Mouse (Mus musculus): ENCODE data around the gene Eif3i. TPM values are rescaled to one million over a fixed set of nuclear protein-coding genes. Genes with fewer than 3 reads are reported as not detected.
"Not testable (repeated sequence)": the region's sequence is repeated elsewhere in the genome, so short reads cannot be mapped to it uniquely, and the experiment has no call there.

Eif3i gene
- total and polyA plus RNA-seq, 3 experiments: 446 to 753 (median 667) TPM

DNA sequence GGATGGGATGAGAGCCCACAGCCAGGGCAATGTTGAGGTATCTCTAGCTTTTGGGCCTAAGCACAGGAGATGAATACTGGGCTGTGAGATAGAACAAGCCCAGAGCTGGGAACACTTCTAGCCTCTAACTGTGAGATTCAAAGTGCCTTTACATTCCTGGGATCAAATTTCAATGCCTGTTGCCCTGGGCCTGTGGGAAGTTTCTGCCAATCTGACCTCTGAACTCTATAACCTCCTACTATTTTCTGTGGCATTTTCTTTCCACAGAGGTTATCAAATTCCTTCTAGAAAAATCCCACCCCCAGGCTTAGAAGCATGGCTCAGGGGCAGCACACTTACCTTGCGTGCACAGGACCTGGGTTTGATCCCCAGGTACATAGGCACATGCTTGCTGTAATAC is 50.2 kb downstream of the Eif3i start:
- Histone ChIP-seq H3K4me2 (ENCODE audit: insufficient read depth, low read depth, poor library complexity, severe bottlenecking) (no peak overlapping the region), H3K9ac (ENCODE audit: insufficient read depth, low read depth) (no peak overlapping the region), H3K27me3 (replicated peaks) (no peaks in the 10 kb centered on the region), H3K4me3 (replicated peaks in 1 of 3; ENCODE audit: low read depth in 2 of 3, low read length in 2 of 3, poor library complexity in 1 of 3) (no peak overlapping the region), H3K27ac (ENCODE audit: insufficient read depth, low read depth) (no peak overlapping the region), H3K79me2 (replicated peaks; ENCODE audit: control insufficient read depth, extremely low read depth, insufficient read depth, poor library complexity, severe bottlenecking) (no peaks in the 10 kb centered on the region), H3K4me1 (ENCODE audit: control insufficient read depth in 1 of 2, insufficient read depth in 2 of 2) (peaks cover 0 to 8% of the 10 kb centered on the region in 2 experiments; a peak in 3 of 4 replicates), H3K36me3 (replicated peaks in 1 of 2; ENCODE audit: control insufficient read depth in 1 of 2, insufficient read depth in 1 of 2, low read length in 1 of 2) (peaks cover 28 to 62% of the 10 kb centered on the region in 2 experiments), H3K9me3 (replicated peaks; ENCODE audit: low read length) (peaks cover 2% of the 10 kb centered on the region)
- no peak for DNase-seq (ENCODE audit: extremely low read depth)
- in situ Hi-C loops (cut with MboI; ENCODE audit: low pct_ligation_motif_present, low pct_unique_long_range_greater_than_20kb, low sequenced_read_pairs) (loop anchor here (5.0 kb wide), 1 partner anchor 57 kb away; no protein-coding TSS in a partner anchor), dilution Hi-C loops (cut with MboI; ENCODE audit: extremely low pct_ligation_motif_present, extremely low pct_unique_long_range_greater_than_20kb, low sequenced_read_pairs) (no loop called here)
- TF ChIP-seq ETS1 (conservative IDR thresholded peaks at IDR 0.05; ENCODE audit: low read depth, low read length) (no peak), JUND (conservative IDR thresholded peaks at IDR 0.05; ENCODE audit: low read depth, low read length) (no peak), MXI1 (IDR thresholded peaks at IDR 0.05; ENCODE audit: low read depth, low read length) (no peak), ELF1 (IDR thresholded peaks at IDR 0.05; ENCODE audit: low read depth, low read length) (no peak), MYC (IDR thresholded peaks at IDR 0.05; ENCODE audit: low read depth, low read length) (no peak), IRF4 (IDR thresholded peaks at IDR 0.05; ENCODE audit: low read depth, low read length) (no peak), ZNF384 (IDR thresholded peaks at IDR 0.05; ENCODE audit: low read depth, low read length) (no peak), POLR2AphosphoS2 (IDR thresholded peaks at IDR 0.05; ENCODE audit: low read depth, low read length) (no peak), NELFE (IDR thresholded peaks at IDR 0.05; ENCODE audit: low read depth, low read length) (no peak), UBTF (IDR thresholded peaks at IDR 0.05; ENCODE audit: low read depth, low read length) (no peak), POLR2A (IDR thresholded peaks at IDR 0.05; ENCODE audit: low read depth, low read length) (no peak), ZMIZ1 (IDR thresholded peaks at IDR 0.05; ENCODE audit: low read depth, low read length) (no peak), EP300 (IDR thresholded peaks at IDR 0.05; ENCODE audit: low read length) (no peak), E2F4 (IDR thresholded peaks at IDR 0.05; ENCODE audit: insufficient replicate concordance, low read depth, low read length) (no peak), USF2 (conservative IDR thresholded peaks at IDR 0.05; ENCODE audit: low read depth, low read length) (no peak), TBP (conservative IDR thresholded peaks at IDR 0.05; ENCODE audit: low read depth, low read length) (no peak), RAD21 (IDR thresholded peaks at IDR 0.05; ENCODE audit: low read depth, low read length) (no peak)

DNA sequence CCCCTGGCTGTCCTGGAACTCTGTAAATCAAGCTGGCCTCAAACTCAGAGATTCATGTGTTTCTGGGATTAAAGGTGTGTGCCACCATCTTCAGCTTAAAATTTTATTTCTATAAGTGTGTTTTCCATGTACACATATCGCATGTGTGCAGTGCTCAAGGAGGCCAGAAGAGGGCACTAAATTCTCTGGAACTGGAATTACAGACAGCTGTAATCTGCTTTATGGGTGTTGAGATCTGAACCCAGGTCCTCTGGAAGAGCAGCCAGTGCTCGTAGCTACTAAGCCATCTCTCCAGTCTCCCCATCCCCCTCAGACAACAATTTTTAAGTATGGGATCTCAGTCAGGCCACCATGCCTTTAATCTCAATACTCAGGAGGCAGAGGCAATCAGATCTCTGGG is 51.1 kb downstream of the Eif3i start:
- Histone ChIP-seq H3K27ac (ENCODE audit: insufficient read depth, low read depth) (no peak overlapping the region), H3K9me3 (replicated peaks; ENCODE audit: low read length) (peaks cover 2% of the 10 kb centered on the region), H3K9ac (ENCODE audit: insufficient read depth, low read depth) (no peak overlapping the region), H3K36me3 (replicated peaks in 1 of 2; ENCODE audit: control insufficient read depth in 1 of 2, insufficient read depth in 1 of 2, low read length in 1 of 2) (peaks cover 27 to 53% of the 10 kb centered on the region in 2 experiments), H3K4me3 (replicated peaks in 1 of 3; ENCODE audit: low read depth in 2 of 3, low read length in 2 of 3, poor library complexity in 1 of 3) (no peak overlapping the region), H3K4me2 (ENCODE audit: insufficient read depth, low read depth, poor library complexity, severe bottlenecking) (no peak overlapping the region), H3K4me1 (ENCODE audit: control insufficient read depth in 1 of 2, insufficient read depth in 2 of 2) (0 out of 4 replicates have a peak, but pooled peaks cover 0 to 3% of the 10 kb centered on the region in 2 experiments), H3K27me3 (replicated peaks) (no peaks in the 10 kb centered on the region), H3K79me2 (replicated peaks; ENCODE audit: control insufficient read depth, extremely low read depth, insufficient read depth, poor library complexity, severe bottlenecking) (no peaks in the 10 kb centered on the region)
- dilution Hi-C loops (cut with MboI; ENCODE audit: extremely low pct_ligation_motif_present, extremely low pct_unique_long_range_greater_than_20kb, low sequenced_read_pairs): no loop called here
- TF ChIP-seq CTCF (conservative IDR thresholded peaks at IDR 0.05 in 1 of 2, IDR thresholded peaks at IDR 0.05 in 1 of 2; ENCODE audit: low read depth in 2 of 2, low read length in 2 of 2) (peak; percentile 46 to 69), RAD21 (IDR thresholded peaks at IDR 0.05; ENCODE audit: low read depth, low read length) (peak; percentile 63), SMC3 (IDR thresholded peaks at IDR 0.05; ENCODE audit: low read depth, low read length) (peak; percentile 69), USF1 (IDR thresholded peaks at IDR 0.05; ENCODE audit: low read depth, low read length) (no peak), NRF1 (IDR thresholded peaks at IDR 0.05; ENCODE audit: low read depth, low read length) (no peak), ZC3H11A (IDR thresholded peaks at IDR 0.05; ENCODE audit: low read depth, low read length) (no peak), RCOR1 (conservative IDR thresholded peaks at IDR 0.05; ENCODE audit: low read depth, low read length) (no peak), POLR2AphosphoS2 (IDR thresholded peaks at IDR 0.05; ENCODE audit: low read depth, low read length) (no peak), NELFE (IDR thresholded peaks at IDR 0.05; ENCODE audit: low read depth, low read length) (no peak), MAZ (IDR thresholded peaks at IDR 0.05; ENCODE audit: low read depth, low read length) (no peak)
- in situ Hi-C loops (cut with MboI; ENCODE audit: low pct_ligation_motif_present, low pct_unique_long_range_greater_than_20kb, low sequenced_read_pairs): no loop called here
- DNase-seq (ENCODE audit: extremely low read depth): peak; percentile 57

DNA sequence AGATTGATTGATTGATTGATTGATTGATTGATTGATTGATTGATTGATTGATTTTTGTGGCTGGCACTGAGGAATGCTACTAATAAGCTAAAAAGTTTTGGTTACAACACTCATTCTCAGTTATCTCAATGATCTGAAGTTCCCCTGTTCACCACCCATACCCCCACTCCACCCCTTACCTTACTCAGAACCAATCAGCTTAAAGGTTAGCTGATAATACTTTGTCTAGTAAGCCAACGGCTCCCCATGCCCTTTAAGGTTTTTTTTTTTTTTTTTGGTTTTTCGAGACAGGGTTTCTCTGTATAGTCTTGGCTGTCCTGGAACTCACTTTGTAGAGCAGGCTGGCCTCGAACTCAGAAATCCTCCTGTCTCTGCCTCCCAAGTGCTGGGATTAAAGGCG is 52.8 kb downstream of the Eif3i start:
- in situ Hi-C loops (cut with MboI; ENCODE audit: low pct_ligation_motif_present, low pct_unique_long_range_greater_than_20kb, low sequenced_read_pairs); H3K9ac ChIP-seq (ENCODE audit: insufficient read depth, low read depth); dilution Hi-C loops (cut with MboI; ENCODE audit: extremely low pct_ligation_motif_present, extremely low pct_unique_long_range_greater_than_20kb, low sequenced_read_pairs): not testable (repeated sequence)

More for the DNA sequence above, 52.8 kb downstream of the Eif3i start:
- H3K36me3 ChIP-seq (replicated peaks in 1 of 2; ENCODE audit: control insufficient read depth in 1 of 2, insufficient read depth in 1 of 2, low read length in 1 of 2): peaks cover 22 to 42% of the 10 kb centered on the region in 2 experiments
- not testable (repeated sequence) for H3K27ac ChIP-seq (ENCODE audit: insufficient read depth, low read depth); H3K4me1 ChIP-seq (ENCODE audit: control insufficient read depth in 1 of 2, insufficient read depth in 2 of 2); H3K27me3 ChIP-seq (replicated peaks); H3K4me3 ChIP-seq (replicated peaks in 1 of 3; ENCODE audit: low read depth in 2 of 3, low read length in 2 of 3, poor library complexity in 1 of 3); H3K4me2 ChIP-seq (ENCODE audit: insufficient read depth, low read depth, poor library complexity, severe bottlenecking); DNase-seq (ENCODE audit: extremely low read depth); H3K79me2 ChIP-seq (replicated peaks; ENCODE audit: control insufficient read depth, extremely low read depth, insufficient read depth, poor library complexity, severe bottlenecking); H3K9me3 ChIP-seq (replicated peaks; ENCODE audit: low read length)

Measured in CH12.LX (cell line).